ENCODE assay signal across 14 mouse cellular contexts in genomic region chr4:102574666-102575254, GRCm38 (mm10).
A peak's percentile ranks its signal among the peaks of the same experiment; 100 is the strongest.
DNase-seq lines count a peak whose midpoint lies in the region; ATAC-seq and TF ChIP-seq lines count a peak whose summit lies in the region.
"Had no signal": no experiment of that assay in that cellular context is flagged by ENCODE, and none has a peak within 500 bp of the region (broad histone marks: within the 10 kb centered on the region; RNA-seq: fewer than 3 reads in every experiment).

No protein-coding gene starts in this region.

- H3K79me2 ChIP-seq in myocyte (ENCODE audit: control insufficient read depth, insufficient read depth): peaks cover 17% of the 10 kb centered on the region

- DNase-seq in heart, embryonic 10.5 days (ENCODE audit: low spot score): peak; percentile 53
- no peak for DNase-seq in heart, postnatal 25 days (ENCODE audit: low spot score)
- DNase-seq in left cerebral cortex, adult 2 months (ENCODE audit: extremely low spot score in 1 of 2, low spot score in 2 of 2): no peak
- no peak for DNase-seq in left cerebral cortex, postnatal 36 days (ENCODE audit: low spot score in 2 of 2)
- no peak for DNase-seq in forebrain, postnatal 0 days
- DNase-seq: kidney, adult 11 months; midbrain, embryonic 14.5 days; right cerebral cortex, postnatal 25 days had no signal

- intact Hi-C loops in heart, postnatal 25 days (cut with DNase I): loop anchor here (2.0 to 5.0 kb wide), 2 partner anchors 14 to 58 kb away; no protein-coding TSS in a partner anchor
- intact Hi-C loops in left cerebral cortex, adult 2 months (cut with DNase I): loop anchor here (5.0 kb wide), 1 partner anchor 42 kb away; no protein-coding TSS in a partner anchor
- intact Hi-C loops in left cerebral cortex, postnatal 36 days (cut with DNase I): loop anchor here (5.0 kb wide), 1 partner anchor 42 kb away; no protein-coding TSS in a partner anchor

- no peak for TF ChIP-seq CTCF in left cerebral cortex, adult 2 months (IDR thresholded peaks at IDR 0.05)
- TF ChIP-seq CTCF in forebrain, postnatal 0 days (IDR thresholded peaks at IDR 0.05; ENCODE audit: low read depth): no peak

- 68% methylated on average over 10 of the region's 10 CpGs for WGBS in heart, embryonic 10.5 days
- WGBS in forebrain, postnatal 0 days: 89% methylated on average over 10 of the region's 10 CpGs

- no peak for ATAC-seq in megakaryocyte, adult 5-6 weeks (ENCODE audit: poor library complexity, severe bottlenecking)
- ATAC-seq in forebrain, postnatal 0 days: no peak

- H3K4me1 ChIP-seq in heart, embryonic 10.5 days: peaks cover 18% of the 10 kb centered on the region
- peaks cover 78% of the 10 kb centered on the region for H3K4me1 ChIP-seq in megakaryocyte, embryonic 14.5 days
- peaks cover 5% of the 10 kb centered on the region; the same call in 1 of the 2 replicates for H3K4me1 ChIP-seq in forebrain, postnatal 0 days (ENCODE audit: insufficient read depth)

- TF ChIP-seq POLR2A in myocyte (IDR thresholded peaks at IDR 0.05; ENCODE audit: insufficient read length, low read depth): no peak

- H3K4me3 ChIP-seq in heart, embryonic 10.5 days: no peak overlapping the region
- H3K4me3 ChIP-seq in left cerebral cortex, adult 2 months: no peak overlapping the region
- peak overlapping the region; percentile 83 for H3K4me3 ChIP-seq in megakaryocyte, embryonic 14.5 days (replicated peaks)
- H3K4me3 ChIP-seq in myocyte: no peak overlapping the region
- H3K4me3 ChIP-seq in forebrain, postnatal 0 days (ENCODE audit: low read depth, low read length): no peak overlapping the region
- H3K4me3 ChIP-seq: embryonic facial prominence, embryonic 12.5 days; hindbrain, embryonic 13.5 days; limb, embryonic 10.5 days had no signal

- H3K27ac ChIP-seq in heart, embryonic 10.5 days: peak overlapping the region; percentile 42; the same call in 1 of the 2 replicates
- H3K27ac ChIP-seq in left cerebral cortex, adult 2 months: peak overlapping the region; percentile 32; the same call in 1 of the 2 replicates
- no peak overlapping the region for H3K27ac ChIP-seq in forebrain, postnatal 0 days (ENCODE audit: low read depth, low read length)
- H3K27ac ChIP-seq: embryonic facial prominence, embryonic 12.5 days; hindbrain, embryonic 13.5 days; limb, embryonic 10.5 days had no signal

- H3K27me3 ChIP-seq in heart, embryonic 10.5 days (ENCODE audit: insufficient read depth, poor library complexity, severe bottlenecking): no peaks in the 10 kb centered on the region
- no peaks in the 10 kb centered on the region for H3K27me3 ChIP-seq in megakaryocyte, embryonic 14.5 days (replicated peaks)
- no peaks in the 10 kb centered on the region for H3K27me3 ChIP-seq in myocyte (ENCODE audit: control insufficient read depth, insufficient read depth, insufficient read length)
- no peaks in the 10 kb centered on the region for H3K27me3 ChIP-seq in forebrain, postnatal 0 days (ENCODE audit: insufficient read depth, low read length)
- H3K27me3 ChIP-seq: embryonic facial prominence, embryonic 12.5 days had no signal

- H3K9me3 ChIP-seq in heart, embryonic 10.5 days: no peaks in the 10 kb centered on the region
- H3K9me3 ChIP-seq in megakaryocyte, embryonic 14.5 days: no peaks in the 10 kb centered on the region
- H3K9me3 ChIP-seq in forebrain, postnatal 0 days (ENCODE audit: low read length): no peaks in the 10 kb centered on the region
- H3K9me3 ChIP-seq: embryonic facial prominence, embryonic 12.5 days; hindbrain, embryonic 13.5 days; limb, embryonic 10.5 days had no signal

- H3K36me3 ChIP-seq in heart, embryonic 10.5 days: no peaks in the 10 kb centered on the region
- peaks cover 18% of the 10 kb centered on the region for H3K36me3 ChIP-seq in megakaryocyte, embryonic 14.5 days (replicated peaks; ENCODE audit: low read length)
- no peaks in the 10 kb centered on the region for H3K36me3 ChIP-seq in myocyte (ENCODE audit: control insufficient read depth, insufficient read depth)
- no peaks in the 10 kb centered on the region for H3K36me3 ChIP-seq in forebrain, postnatal 0 days (ENCODE audit: insufficient read depth)
- H3K36me3 ChIP-seq: embryonic facial prominence, embryonic 12.5 days; hindbrain, embryonic 13.5 days; limb, embryonic 10.5 days had no signal

- peak overlapping the region; percentile 51 for H3K4me2 ChIP-seq in myocyte (ENCODE audit: low read depth)
- H3K4me2 ChIP-seq in forebrain, postnatal 0 days (ENCODE audit: low read depth): no peak overlapping the region
- H3K4me2 ChIP-seq: embryonic facial prominence, embryonic 12.5 days; hindbrain, embryonic 13.5 days had no signal

- no peak overlapping the region for H3ac ChIP-seq in myocyte (ENCODE audit: control insufficient read depth, insufficient read length)

- no peak overlapping the region for H3K9ac ChIP-seq in forebrain, postnatal 0 days
- H3K9ac ChIP-seq: embryonic facial prominence, embryonic 12.5 days; hindbrain, embryonic 13.5 days had no signal

TF ChIP-seq in myocyte, 11 proteins besides CTCF, POLR2A, EP300 and RAD21:
- no peak for TF ChIP-seq TCF3 (IDR thresholded peaks at IDR 0.05; ENCODE audit: insufficient read length, low read depth)
- no peak for TF ChIP-seq REST (IDR thresholded peaks at IDR 0.05; ENCODE audit: insufficient read depth, insufficient read length)
- TF ChIP-seq TCF12 (IDR thresholded peaks at IDR 0.05; ENCODE audit: insufficient read depth, poor library complexity, severe bottlenecking): no peak
- TF ChIP-seq CEBPB (IDR thresholded peaks at IDR 0.05; ENCODE audit: insufficient read depth, poor library complexity, severe bottlenecking): no peak
- TF ChIP-seq POLR2AphosphoS2 (IDR thresholded peaks at IDR 0.05; ENCODE audit: insufficient read length, low read depth): no peak
- TF ChIP-seq E2F4 (IDR thresholded peaks at IDR 0.05; ENCODE audit: insufficient read depth): no peak
- TF ChIP-seq SRF (IDR thresholded peaks at IDR 0.05; ENCODE audit: control insufficient read depth, insufficient read length, low read depth): no peak
- no peak for TF ChIP-seq USF1 (IDR thresholded peaks at IDR 0.05; ENCODE audit: low read depth)
- TF ChIP-seq MYOD1 (IDR thresholded peaks at IDR 0.05; ENCODE audit: control insufficient read depth in 1 of 3, insufficient read length in 2 of 3, low read depth in 2 of 3): no peak
- TF ChIP-seq MYOG (IDR thresholded peaks at IDR 0.05; ENCODE audit: control insufficient read depth in 1 of 3, insufficient read depth in 1 of 3, insufficient read length in 2 of 3, low read depth in 2 of 3): no peak
- no peak for TF ChIP-seq MAX (IDR thresholded peaks at IDR 0.05; ENCODE audit: low read depth)
